In the genomic region with DNA sequence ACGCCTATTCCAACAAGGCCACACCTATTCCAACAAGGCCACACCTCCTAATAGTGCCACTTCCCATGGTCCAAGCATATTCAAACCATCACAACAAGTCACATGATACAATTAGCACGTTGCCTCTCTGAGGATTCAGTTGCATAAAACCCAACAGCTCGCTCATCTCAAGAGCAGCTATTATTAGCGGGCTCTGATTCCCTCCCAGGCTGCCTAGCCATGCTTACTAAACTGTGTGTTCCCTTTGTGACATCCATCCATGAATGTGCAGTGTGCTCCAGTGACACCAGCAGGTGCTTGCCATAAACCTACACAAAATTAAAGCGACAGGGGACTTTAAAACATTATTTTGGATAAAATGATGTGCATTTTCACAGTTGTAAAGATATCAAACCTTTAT, we compare ENCODE assay signal across 17 mouse cellular contexts.
"Had no signal": no experiment of that assay in that cellular context is flagged by ENCODE, and none has a peak within 500 bp of the region (broad histone marks: within the 10 kb centered on the region; RNA-seq: fewer than 3 reads in every experiment).

No protein-coding gene starts in this region.

- H3K4me2 ChIP-seq: limb, embryonic 12.5 days; limb, embryonic 15.5 days; liver, embryonic 11.5 days; lung, embryonic 14.5 days; midbrain, embryonic 12.5 days; midbrain, embryonic 15.5 days; neural tube, embryonic 13.5 days had no signal

- H3K9ac ChIP-seq: limb, embryonic 12.5 days; limb, embryonic 15.5 days; liver, embryonic 14.5 days; liver, postnatal 0 days; lung, embryonic 14.5 days; midbrain, embryonic 12.5 days; midbrain, embryonic 15.5 days; neural tube, embryonic 13.5 days had no signal

- H3K9me3 ChIP-seq: limb, embryonic 12.5 days; limb, embryonic 15.5 days; midbrain, embryonic 12.5 days; midbrain, embryonic 15.5 days; neural tube, embryonic 13.5 days had no signal

- H3K27ac ChIP-seq: limb, embryonic 12.5 days; limb, embryonic 15.5 days; liver, embryonic 14.5 days; macrophage; midbrain, embryonic 12.5 days; midbrain, embryonic 15.5 days; neural tube, embryonic 13.5 days had no signal

- DNase-seq: kidney, postnatal 14 days; kidney, postnatal 4 days; left cerebral cortex, postnatal 4 days; liver, postnatal 0 days; lung, embryonic 14.5 days; thymus, adult 18-20 months; thymus, postnatal 36 days had no signal

- H3K4me1 ChIP-seq: limb, embryonic 15.5 days; midbrain, embryonic 12.5 days; midbrain, embryonic 15.5 days; neural tube, embryonic 13.5 days had no signal

- H3K4me3 ChIP-seq: limb, embryonic 12.5 days; limb, embryonic 15.5 days; midbrain, embryonic 12.5 days; midbrain, embryonic 15.5 days; myocyte; neural tube, embryonic 13.5 days had no signal

- H3K27me3 ChIP-seq: limb, embryonic 12.5 days; limb, embryonic 15.5 days; midbrain, embryonic 12.5 days; midbrain, embryonic 15.5 days; neural tube, embryonic 13.5 days had no signal

- H3K36me3 ChIP-seq: limb, embryonic 12.5 days; limb, embryonic 15.5 days; midbrain, embryonic 12.5 days; midbrain, embryonic 15.5 days; neural tube, embryonic 13.5 days had no signal

- ATAC-seq: liver, postnatal 0 days; lung, postnatal 0 days; midbrain, embryonic 15.5 days had no signal
